Mouse (Mus musculus): ENCODE measurements at regions not wholly inside any gene's neighbourhood (a gene's known extent, or its start where the extent isn't known, plus 50 kb on each side); places are given as distances from the start of the nearest gene placed in this dataset.

DNA sequence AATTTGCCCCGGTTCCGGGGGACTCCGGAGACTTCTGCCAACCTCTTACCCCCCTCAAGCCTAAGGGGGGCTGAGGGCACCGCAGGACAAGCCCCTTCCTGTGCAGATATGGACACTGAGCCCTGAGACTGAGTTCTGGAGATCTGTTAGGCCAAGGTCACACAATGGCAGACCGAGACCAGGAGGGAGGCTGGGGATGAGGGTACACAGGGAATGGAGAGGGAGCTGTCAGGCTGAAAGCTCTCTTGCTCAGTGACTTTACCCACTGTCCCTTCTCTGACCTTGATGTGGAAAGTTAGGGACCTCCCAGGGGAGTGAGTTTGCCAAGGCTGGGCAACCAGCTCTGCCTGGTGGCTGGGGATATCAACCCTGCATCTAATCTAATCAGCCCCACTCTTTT, 82.7 kb downstream of the Cstad start:
- ATAC-seq (ENCODE audit: low read depth) (no peak), DNase-seq (ENCODE audit: low spot score) (no peak)
- Histone ChIP-seq H3K9me3 (ENCODE audit: control insufficient read depth, low read length) (peaks cover 13% of the 10 kb centered on the region), H3K9ac (ENCODE audit: low read depth, low read length) (peak overlapping the region; percentile 61), H3K36me3 (ENCODE audit: control insufficient read depth, insufficient read depth, low read length) (no peaks in the 10 kb centered on the region), H3K27ac (replicated peaks; ENCODE audit: low read depth, low read length) (peak overlapping the region; percentile 88), H3K27me3 (replicated peaks; ENCODE audit: control insufficient read depth, insufficient read depth, low read length) (no peaks in the 10 kb centered on the region), H3K4me1 (ENCODE audit: control insufficient read depth, insufficient read depth, low read length) (peaks cover 14% of the 10 kb centered on the region), H3K4me3 (ENCODE audit: low read depth, low read length) (peak overlapping the region; percentile 34), H3K4me2 (ENCODE audit: low read depth, low read length) (peak overlapping the region; percentile 74)
- WGBS, result 13% methylated on average over 5 of the region's 5 CpGs

DNA sequence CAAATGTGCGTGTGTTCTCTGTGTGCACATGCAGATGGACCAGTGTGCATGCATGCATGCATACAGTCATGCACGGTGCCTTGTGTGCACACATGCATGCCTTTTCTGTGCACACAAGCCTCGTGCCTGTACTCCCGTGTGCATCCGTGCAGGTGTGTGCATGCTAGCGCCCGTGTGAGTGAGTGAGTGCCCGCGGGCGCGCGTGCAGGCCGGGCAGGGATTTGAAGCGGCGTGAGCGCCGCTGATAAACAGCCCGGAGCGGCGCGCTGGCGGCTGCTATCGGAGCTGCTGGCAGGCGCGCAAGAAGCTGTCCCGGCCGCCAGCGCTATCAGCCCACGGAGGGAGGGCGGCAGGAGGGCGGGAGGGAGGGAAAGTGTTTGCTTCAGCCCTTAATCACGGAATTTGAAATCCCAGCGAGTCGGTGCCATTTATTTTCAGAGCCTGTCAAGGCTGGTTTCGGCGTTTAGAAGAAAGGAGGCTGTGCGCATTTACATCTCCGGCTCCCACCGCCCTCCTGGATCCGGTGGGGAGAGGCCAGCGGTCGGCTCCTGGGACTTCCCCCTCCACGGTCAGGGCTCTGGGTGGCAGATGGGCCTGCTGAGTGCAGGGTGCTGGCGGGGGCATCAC, 82.1 kb downstream of the Cstad start:
- ATAC-seq (ENCODE audit: low read depth) (peak; percentile 72), DNase-seq (ENCODE audit: low spot score) (peak; percentile 86)

DNA sequence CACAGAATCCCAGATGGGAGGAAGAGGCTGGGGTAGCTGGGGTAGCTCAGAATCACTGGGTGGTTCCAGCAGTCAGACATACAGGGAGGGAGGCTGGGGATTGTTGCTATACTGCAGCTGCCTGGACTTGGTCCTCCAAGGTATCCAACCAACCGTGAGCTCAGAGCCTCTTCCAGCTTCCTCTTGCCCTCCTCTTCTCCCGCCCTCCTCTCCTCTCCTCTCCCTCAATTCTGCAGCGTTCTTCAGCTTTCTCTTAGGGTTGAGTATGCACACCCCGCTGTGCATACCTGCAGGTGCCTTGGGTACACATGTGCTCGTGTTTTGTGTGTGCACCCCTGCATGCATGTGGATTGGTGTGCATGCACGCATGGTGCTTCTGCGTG, 81.6 kb downstream of the Cstad start:
- peak overlapping the region; percentile 61; the same call in 1 of the 2 replicates for H3K9ac ChIP-seq (ENCODE audit: low read depth, low read length)
- H3K4me1 ChIP-seq (ENCODE audit: control insufficient read depth, insufficient read depth, low read length), result peaks cover 14% of the 10 kb centered on the region

More for the DNA sequence above, 82.1 kb downstream of the Cstad start:
- under 1% methylated on average over 18 of the region's 44 CpGs for WGBS
- H3K27me3 ChIP-seq (replicated peaks; ENCODE audit: control insufficient read depth, insufficient read depth, low read length), result no peaks in the 10 kb centered on the region
- peaks cover 13% of the 10 kb centered on the region for H3K9me3 ChIP-seq (ENCODE audit: control insufficient read depth, low read length)
- H3K4me3 ChIP-seq (ENCODE audit: low read depth, low read length), result peak overlapping the region; percentile 34
- peak overlapping the region; percentile 61 for H3K9ac ChIP-seq (ENCODE audit: low read depth, low read length)
- H3K27ac ChIP-seq (replicated peaks; ENCODE audit: low read depth, low read length), result peak overlapping the region; percentile 88
- H3K4me2 ChIP-seq (ENCODE audit: low read depth, low read length), result peak overlapping the region; percentile 74
- H3K36me3 ChIP-seq (ENCODE audit: control insufficient read depth, insufficient read depth, low read length), result no peaks in the 10 kb centered on the region
- H3K4me1 ChIP-seq (ENCODE audit: control insufficient read depth, insufficient read depth, low read length), result peaks cover 14% of the 10 kb centered on the region

DNA sequence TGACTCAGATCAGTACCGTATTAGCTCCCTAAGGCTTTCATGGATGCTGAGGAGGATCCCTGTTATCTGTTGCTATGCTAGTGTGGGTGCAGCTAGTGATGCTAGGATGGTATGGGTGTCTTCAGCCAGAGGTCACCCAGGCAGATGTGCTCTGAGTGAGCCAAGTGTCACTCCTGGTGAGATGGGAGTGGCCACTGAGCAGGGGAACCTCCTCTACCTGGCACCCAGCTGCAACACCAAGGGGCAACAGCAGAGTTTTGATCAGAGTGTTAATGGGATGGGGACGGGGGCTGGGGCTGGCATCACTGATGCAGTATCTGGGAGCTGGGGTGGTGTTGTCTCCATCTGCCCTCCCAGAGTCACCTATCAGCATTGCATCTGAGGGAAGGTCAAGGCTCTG, 81.0 kb downstream of the Cstad start:
- WGBS, result 87% methylated on average over 2 of the region's 2 CpGs
- Histone ChIP-seq H3K27ac (replicated peaks; ENCODE audit: low read depth, low read length) (no peak overlapping the region), H3K9me3 (ENCODE audit: control insufficient read depth, low read length) (peaks cover 13% of the 10 kb centered on the region), H3K4me1 (ENCODE audit: control insufficient read depth, insufficient read depth, low read length) (peaks cover 14% of the 10 kb centered on the region), H3K4me2 (ENCODE audit: low read depth, low read length) (no peak overlapping the region), H3K36me3 (ENCODE audit: control insufficient read depth, insufficient read depth, low read length) (no peaks in the 10 kb centered on the region), H3K27me3 (replicated peaks; ENCODE audit: control insufficient read depth, insufficient read depth, low read length) (no peaks in the 10 kb centered on the region), H3K4me3 (ENCODE audit: low read depth, low read length) (no peak overlapping the region), H3K9ac (ENCODE audit: low read depth, low read length) (no peak overlapping the region)
- ATAC-seq (ENCODE audit: low read depth) (no peak; the same call in 1 of the 2 replicates), DNase-seq (ENCODE audit: low spot score) (no peak)

More for the DNA sequence above, 81.6 kb downstream of the Cstad start:
- DNase-seq (ENCODE audit: low spot score) (no peak), ATAC-seq (ENCODE audit: low read depth) (peak; percentile 14; the same call in 1 of the 2 replicates)
- Histone ChIP-seq H3K27ac (replicated peaks; ENCODE audit: low read depth, low read length) (peak overlapping the region; percentile 88; the same call in 1 of the 2 replicates), H3K4me2 (ENCODE audit: low read depth, low read length) (peak overlapping the region; percentile 74), H3K27me3 (replicated peaks; ENCODE audit: control insufficient read depth, insufficient read depth, low read length) (no peaks in the 10 kb centered on the region), H3K9me3 (ENCODE audit: control insufficient read depth, low read length) (peaks cover 13% of the 10 kb centered on the region), H3K4me3 (ENCODE audit: low read depth, low read length) (peak overlapping the region; percentile 34), H3K36me3 (ENCODE audit: control insufficient read depth, insufficient read depth, low read length) (no peaks in the 10 kb centered on the region)
- WGBS, result 8% methylated on average over 7 of the region's 7 CpGs

DNA sequence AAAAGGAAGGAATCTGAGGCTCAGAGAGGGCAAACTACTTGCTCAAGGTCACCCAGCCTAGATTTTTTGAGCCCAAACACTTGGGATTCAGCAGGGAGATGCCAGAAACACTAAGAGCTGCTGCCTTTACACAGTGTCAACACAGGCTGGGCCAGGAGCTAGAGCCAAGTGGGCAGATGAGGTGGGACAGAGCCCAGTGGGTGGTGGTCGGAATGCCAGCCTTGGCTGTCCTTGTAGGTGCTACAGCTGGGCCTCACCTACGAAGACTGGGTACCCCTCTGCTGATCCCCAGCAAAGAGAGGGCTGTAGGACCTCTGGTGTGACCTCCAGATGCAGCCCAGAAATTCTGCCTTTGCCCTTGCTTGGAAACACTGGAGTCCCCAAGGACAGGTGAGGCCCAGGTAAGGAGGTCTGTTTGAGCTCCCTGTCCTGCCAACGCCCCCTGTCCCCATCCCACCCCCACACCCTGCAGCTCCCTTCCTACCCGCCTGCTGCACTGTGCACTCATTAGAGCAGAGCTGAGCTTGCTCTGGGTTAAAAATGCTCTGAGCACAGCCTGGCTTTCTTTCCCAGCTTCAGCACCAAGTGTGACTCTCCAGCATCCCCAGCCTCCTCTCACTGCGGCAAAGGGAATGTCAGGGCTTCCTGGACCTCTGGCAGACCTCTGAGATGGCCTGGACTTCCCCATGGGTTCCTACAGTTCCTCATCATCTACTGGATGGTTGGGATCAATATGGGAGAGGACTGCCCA, 76.2 kb downstream of the Cstad start:
- no peak overlapping the region for H3K4me3 ChIP-seq (ENCODE audit: low read depth, low read length)
- H3K4me1 ChIP-seq (ENCODE audit: control insufficient read depth, insufficient read depth, low read length), result peaks cover 5% of the 10 kb centered on the region; the same call in 1 of the 2 replicates
- H3K9ac ChIP-seq (ENCODE audit: low read depth, low read length), result 0 out of 2 replicates have a peak overlapping the region, but pooled peaks have one; percentile 6
- WGBS, result 63% methylated on average over 5 of the region's 5 CpGs
- no peaks in the 10 kb centered on the region for H3K9me3 ChIP-seq (ENCODE audit: control insufficient read depth, low read length)
- H3K27me3 ChIP-seq (replicated peaks; ENCODE audit: control insufficient read depth, insufficient read depth, low read length), result no peaks in the 10 kb centered on the region
- H3K27ac ChIP-seq (replicated peaks; ENCODE audit: low read depth, low read length), result no peak overlapping the region; the same call in 1 of the 2 replicates
- no peak for DNase-seq (ENCODE audit: low spot score)
- H3K36me3 ChIP-seq (ENCODE audit: control insufficient read depth, insufficient read depth, low read length), result no peaks in the 10 kb centered on the region
- no peak overlapping the region for H3K4me2 ChIP-seq (ENCODE audit: low read depth, low read length)
- no peak for ATAC-seq (ENCODE audit: low read depth)

DNA sequence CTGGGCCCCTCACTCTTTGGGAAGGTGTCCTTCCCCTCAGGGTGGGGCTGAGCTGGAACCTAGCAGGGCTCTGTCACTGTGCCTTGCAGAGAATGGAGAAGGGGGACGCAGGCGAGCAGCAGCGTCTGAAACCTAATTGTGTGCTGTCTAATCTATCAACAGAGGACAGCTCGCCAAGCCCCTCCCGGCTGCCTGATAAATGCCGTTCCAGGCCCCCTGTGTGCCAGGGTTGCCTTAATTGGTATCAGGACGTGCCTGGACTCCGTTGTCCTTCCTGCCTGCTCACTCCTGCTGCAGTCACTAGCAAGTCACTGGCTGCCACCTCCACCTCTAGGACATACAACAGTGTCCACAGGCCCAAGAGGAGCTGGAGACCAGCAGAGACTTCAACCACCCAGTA, 72.6 kb downstream of the Cstad start:
- H3K4me2 ChIP-seq (ENCODE audit: low read depth, low read length), result no peak overlapping the region
- no peak for DNase-seq (ENCODE audit: low spot score)
- no peak for ATAC-seq (ENCODE audit: low read depth)
- H3K36me3 ChIP-seq (ENCODE audit: control insufficient read depth, insufficient read depth, low read length), result no peaks in the 10 kb centered on the region
- no peak overlapping the region for H3K4me3 ChIP-seq (ENCODE audit: low read depth, low read length)
- 27% methylated on average over 8 of the region's 8 CpGs for WGBS
- no peaks in the 10 kb centered on the region for H3K27me3 ChIP-seq (replicated peaks; ENCODE audit: control insufficient read depth, insufficient read depth, low read length)
- no peak overlapping the region for H3K9ac ChIP-seq (ENCODE audit: low read depth, low read length)
- H3K4me1 ChIP-seq (ENCODE audit: control insufficient read depth, insufficient read depth, low read length), result peaks cover 5% of the 10 kb centered on the region; the same call in 1 of the 2 replicates
- H3K27ac ChIP-seq (replicated peaks; ENCODE audit: low read depth, low read length), result no peak overlapping the region
- no peaks in the 10 kb centered on the region for H3K9me3 ChIP-seq (ENCODE audit: control insufficient read depth, low read length)

DNA sequence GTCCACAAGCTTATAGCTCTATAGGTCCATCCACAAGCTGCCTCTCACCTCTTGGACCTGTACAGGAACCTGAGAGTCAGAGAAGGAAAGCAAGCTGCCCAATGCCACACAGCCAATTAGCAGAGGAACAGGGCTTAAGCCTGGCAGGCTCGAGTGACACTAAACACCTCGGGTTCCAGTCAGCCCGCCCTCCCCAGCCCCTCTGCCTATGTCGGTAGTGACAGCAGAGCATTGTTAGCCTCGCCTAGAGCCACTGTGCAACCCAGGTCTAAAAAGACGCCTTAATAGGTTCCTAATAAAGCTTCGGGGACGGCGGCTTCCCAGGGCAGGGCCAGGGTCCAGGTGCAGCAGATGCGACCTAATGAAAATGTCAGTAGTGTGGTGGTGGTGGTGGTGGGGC, 66.3 kb downstream of the Cstad start:
- Histone ChIP-seq H3K27ac (replicated peaks; ENCODE audit: low read depth, low read length) (no peak overlapping the region), H3K4me2 (ENCODE audit: low read depth, low read length) (no peak overlapping the region), H3K9me3 (ENCODE audit: control insufficient read depth, low read length) (no peaks in the 10 kb centered on the region), H3K27me3 (replicated peaks; ENCODE audit: control insufficient read depth, insufficient read depth, low read length) (no peaks in the 10 kb centered on the region), H3K9ac (ENCODE audit: low read depth, low read length) (no peak overlapping the region), H3K4me1 (ENCODE audit: control insufficient read depth, insufficient read depth, low read length) (peaks cover 40% of the 10 kb centered on the region), H3K4me3 (ENCODE audit: low read depth, low read length) (no peak overlapping the region), H3K36me3 (ENCODE audit: control insufficient read depth, insufficient read depth, low read length) (no peaks in the 10 kb centered on the region)
- ATAC-seq (ENCODE audit: low read depth) (no peak), DNase-seq (ENCODE audit: low spot score) (no peak)
- 51% methylated on average over 10 of the region's 10 CpGs for WGBS

DNA sequence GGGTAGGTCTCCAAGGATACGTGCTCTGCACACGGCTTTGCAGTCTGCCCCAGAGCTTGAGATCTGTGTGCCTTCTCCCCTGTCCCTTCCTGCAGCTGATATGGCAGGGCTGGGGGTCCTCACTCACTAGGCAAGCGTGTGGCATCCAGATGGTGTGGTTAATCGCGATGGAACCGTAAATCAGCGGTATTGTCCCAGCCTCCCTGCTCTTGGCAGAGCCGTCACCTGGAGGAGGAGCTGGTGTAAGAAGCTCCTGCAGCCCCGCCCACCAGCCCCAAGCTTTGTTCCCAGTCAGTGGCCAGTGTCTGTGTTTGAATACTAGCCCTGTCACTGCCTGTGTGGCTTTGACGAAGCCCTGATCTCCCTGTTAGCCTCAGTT, 65.8 kb downstream of the Cstad start:
- no peak for ATAC-seq (ENCODE audit: low read depth)
- Histone ChIP-seq H3K9ac (ENCODE audit: low read depth, low read length) (no peak overlapping the region), H3K27ac (replicated peaks; ENCODE audit: low read depth, low read length) (peak overlapping the region; percentile 99; the same call in 1 of the 2 replicates), H3K9me3 (ENCODE audit: control insufficient read depth, low read length) (no peaks in the 10 kb centered on the region), H3K4me3 (ENCODE audit: low read depth, low read length) (no peak overlapping the region), H3K4me2 (ENCODE audit: low read depth, low read length) (no peak overlapping the region), H3K4me1 (ENCODE audit: control insufficient read depth, insufficient read depth, low read length) (peaks cover 40% of the 10 kb centered on the region), H3K27me3 (replicated peaks; ENCODE audit: control insufficient read depth, insufficient read depth, low read length) (no peaks in the 10 kb centered on the region), H3K36me3 (ENCODE audit: control insufficient read depth, insufficient read depth, low read length) (no peaks in the 10 kb centered on the region)
- 25% methylated on average over 10 of the region's 10 CpGs for WGBS
- DNase-seq (ENCODE audit: low spot score), result peak; percentile 61
